Mouse (Mus musculus) skeletal muscle tissue, postnatal 0 days (tissue): Measurements from ENCODE around the gene Psmb11. TPM values are rescaled to one million over a fixed set of nuclear protein-coding genes. Genes with fewer than 3 reads are reported as not detected.
A peak's percentile ranks its signal among the peaks of the same experiment; 100 is the strongest.

Source experiments
- microRNA counts: library from miRNA; unstranded; fragments of <30 nt; microRNA quantifications from one replicate; lab custom pipeline; 2015
- microRNA-seq, 2 experiments: library from miRNA; unstranded; fragments of <30 nt; microRNA quantifications; one replicate each; pipeline ENCODE4; 2016
- polyA plus RNA-seq: library from polyadenylated mRNA; unstranded; fragments of >200 nt; fragmentation: Nextera tagmentation; extraction: Ambion mirVana; gene quantifications from 2 replicates; pipeline ENCODE4 v1.2.1, GENCODE M21; 2015

The Psmb11 gene
- 0.03 and 0.05 TPM in 2 replicates for polyA plus RNA-seq

DNA sequence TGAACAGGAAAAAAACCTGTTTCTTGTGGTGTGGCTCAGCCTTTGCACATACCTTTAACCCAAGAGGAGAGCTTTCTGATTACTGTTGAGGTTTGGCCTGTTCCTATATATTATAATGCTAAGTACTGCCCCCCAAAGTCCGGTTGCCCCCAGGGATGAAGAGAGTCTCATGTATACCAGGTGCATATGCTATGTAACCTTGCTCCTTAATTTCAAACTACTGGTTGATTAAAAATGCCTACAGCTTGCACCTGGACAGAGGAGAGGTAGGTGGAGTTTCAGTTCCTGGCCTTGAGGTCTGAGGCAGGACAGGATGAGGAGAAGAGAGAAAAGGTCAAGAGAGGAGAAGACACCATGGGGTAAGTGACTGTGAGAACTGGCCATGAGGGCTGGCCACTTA is at the start of gene Psmb11:
Psmb11 (plus strand) TSS at position 301 of the 400 bp plus-strand sequence.

DNA sequence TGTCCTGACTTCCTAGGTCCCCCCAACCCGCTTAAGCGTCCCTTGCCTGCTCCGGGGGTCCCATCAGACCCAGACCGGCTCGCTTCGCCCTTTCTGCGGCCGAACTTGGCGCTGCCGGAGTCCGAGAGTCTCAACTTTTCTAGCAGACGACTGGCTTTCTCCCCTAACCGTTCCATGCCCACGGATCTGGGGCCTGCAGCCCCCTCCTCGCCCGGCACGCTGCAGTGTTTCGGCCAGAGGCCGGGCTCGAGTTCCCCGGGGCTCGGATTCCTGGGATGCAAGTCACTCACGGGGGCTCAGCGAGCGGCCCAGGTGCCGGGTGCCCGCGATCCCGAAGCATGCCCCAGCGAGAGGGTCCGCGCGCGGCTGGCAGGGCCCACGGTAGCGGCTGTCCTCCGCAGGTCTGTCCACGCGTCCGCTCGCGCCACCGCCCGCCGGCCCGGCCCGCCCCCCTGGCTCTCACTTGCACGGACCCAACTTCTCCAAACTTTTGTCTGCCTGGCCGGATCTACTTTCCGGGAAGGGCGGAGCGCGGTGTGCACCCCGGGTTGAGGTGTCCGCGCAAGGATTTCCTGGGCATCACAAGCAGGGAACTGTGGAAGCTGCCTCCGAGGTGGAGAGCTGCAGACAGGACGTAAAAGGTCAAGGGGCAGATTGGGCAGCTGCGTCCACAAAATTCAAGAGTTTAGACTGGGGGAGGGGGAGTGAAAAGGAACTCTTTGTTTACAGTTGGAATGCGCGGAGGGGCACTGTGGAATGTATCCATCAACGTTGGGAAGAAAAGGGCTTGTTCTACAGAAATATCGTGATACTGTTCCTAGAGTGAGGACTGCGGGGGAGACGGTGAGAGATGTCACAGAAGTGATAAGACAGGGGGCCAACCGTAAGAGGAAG is 43.9 kb upstream of the Psmb11 start, which contains the start of gene Ajuba:
Ajuba (minus strand) TSS at position 470 of the 894 bp plus-strand sequence.

DNA sequence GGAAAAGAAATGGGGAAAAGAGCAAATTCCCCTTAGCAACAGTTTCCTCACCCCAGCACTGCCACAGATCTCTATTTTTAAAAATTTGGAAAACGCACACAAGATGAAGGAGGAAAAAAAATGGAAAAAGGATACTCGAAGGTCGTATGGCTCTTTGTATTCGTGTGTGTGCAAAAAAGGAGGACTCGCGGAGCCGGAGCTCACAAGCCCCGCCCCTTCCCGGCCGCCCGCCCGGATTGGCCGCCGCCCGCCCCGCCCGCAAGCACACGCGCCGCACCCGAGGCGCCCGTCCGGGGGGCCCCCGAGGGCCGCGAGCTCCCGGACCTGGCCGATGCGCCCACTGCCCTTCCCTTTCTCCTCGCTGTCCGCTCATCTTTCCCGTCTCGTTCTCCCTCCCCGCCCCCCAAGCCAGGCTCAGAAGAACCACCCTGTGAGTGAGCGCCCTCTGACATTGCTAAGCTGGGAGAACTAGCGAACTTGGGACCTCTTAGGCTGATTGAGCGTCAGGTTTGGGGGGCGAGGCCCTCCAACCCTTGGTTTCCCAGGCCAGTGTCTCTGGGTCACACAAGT is 15.4 kb upstream of the Psmb11 start, which contains the start of gene 4931414P19Rik:
4931414P19Rik (minus strand) TSS at position 242 of the 570 bp plus-strand sequence.

DNA sequence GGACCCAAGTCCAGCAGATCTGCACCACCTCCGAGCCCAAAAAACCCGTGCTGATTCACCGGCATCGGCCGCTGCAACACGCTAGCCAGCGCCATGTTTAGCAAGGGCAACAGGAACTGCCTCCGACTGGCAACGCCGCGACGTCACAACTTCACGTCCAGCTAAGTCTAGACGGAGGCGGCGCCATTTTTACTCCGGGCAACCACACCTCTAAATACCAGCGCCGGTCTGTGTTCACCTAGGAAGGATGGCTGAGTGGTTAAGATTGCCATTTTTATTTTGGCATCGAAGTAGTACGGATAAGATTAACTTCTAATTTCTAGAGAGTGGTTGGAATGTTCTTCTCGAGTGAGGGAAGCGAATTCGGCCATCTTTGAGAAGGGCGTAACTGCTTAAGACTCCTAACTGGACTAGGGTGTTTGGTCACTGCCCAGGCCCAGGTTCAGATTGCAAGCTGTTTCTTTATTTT is 3.3 kb upstream of the Psmb11 start, which contains the start of gene Psmb5:
Psmb5 (minus strand) TSS at position 126 of the 469 bp plus-strand sequence.

DNA sequence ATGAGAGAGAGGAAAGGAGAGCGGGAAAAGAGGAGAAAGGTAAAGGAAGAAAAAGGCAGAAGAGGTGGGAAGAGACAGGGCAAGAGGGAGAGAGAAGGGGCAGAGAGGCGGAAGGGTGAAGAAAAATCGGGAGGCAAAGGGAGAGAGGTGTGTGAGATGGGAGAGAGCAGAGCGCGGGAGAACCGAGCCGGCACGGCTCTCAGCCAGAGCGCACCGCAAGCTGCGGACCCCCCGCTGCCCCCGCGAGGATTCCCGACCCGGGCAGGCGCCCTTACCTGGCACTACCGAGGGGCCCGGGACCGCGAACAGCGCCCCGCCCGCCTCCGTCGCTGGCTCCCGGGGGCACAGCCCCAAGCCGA is 19.7 kb downstream of the Psmb11 start, which contains the start of gene Gm17606:
Gm17606 (plus strand) TSS at position 7 of the 359 bp plus-strand sequence.

DNA sequence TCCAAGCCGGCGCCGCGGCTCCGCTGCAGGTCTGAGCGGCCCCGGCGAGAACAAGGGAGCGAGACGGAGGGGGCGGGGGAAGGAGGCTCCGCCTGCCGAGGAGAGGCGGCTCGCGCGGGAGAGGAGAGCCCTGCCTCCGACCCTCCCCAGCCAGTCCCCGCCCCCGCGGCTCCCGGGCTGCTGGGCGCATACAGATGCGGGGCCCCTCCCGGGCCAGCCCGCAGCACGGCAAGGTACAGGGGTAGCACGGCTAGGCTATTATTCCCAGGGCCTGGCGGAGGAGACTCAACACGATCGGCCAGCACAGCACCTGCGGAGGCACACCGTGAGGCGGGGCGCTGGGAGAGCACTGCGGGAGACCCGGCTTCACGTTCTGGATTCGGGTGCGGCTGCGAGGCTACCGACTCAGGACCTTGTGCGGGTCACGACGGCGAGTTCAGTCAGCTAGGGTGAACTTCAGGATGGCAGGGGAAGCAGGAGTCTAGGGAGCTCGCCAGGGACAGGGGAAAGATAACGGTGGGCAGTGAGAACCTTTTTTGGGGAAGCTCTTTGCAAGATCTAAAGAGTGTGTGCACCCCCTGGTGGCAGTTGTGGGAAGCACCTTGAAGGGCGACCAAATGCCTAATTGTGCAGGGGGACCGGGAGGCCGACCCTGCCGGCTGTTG is 20.2 kb downstream of the Psmb11 start, which contains the start of gene Cdh24:
Cdh24 (minus strand) TSS at position 60 of the 665 bp plus-strand sequence.

MicroRNA genes within 50 kb of the gene (microRNA counts, 519-probe panel; counts per million panel counts)
- 296 counts per million, percentile 58 among the panel's probes with 10 or more counts for microRNA mmu-miR-686 (lab: Ali Mortazavi, UCI)

Small RNA genes within 50 kb of the gene (microRNA-seq; reads per million reads assigned to microRNA genes)
- gene Mir686 (0 reads per million in 2 experiments), gene Mir6948 (0.20 to 0.21 reads per million in 2 experiments)

Other genes with a start within 250 kb of the Psmb11 start
- 3.3 and 4.1 TPM in 2 replicates for gene Slc7a7, start 203.7 kb upstream of the Psmb11 start, polyA plus RNA-seq
- 232 TPM in 2 replicates for gene Mrpl52, start 194.5 kb upstream of the Psmb11 start, polyA plus RNA-seq
- gene Mmp14, start 189.8 kb upstream of the Psmb11 start, polyA plus RNA-seq = 77.2 and 88.0 TPM in 2 replicates
- gene Lrp10, start 157.3 kb upstream of the Psmb11 start, polyA plus RNA-seq = 30.6 and 32.8 TPM in 2 replicates
- gene Rem2, start 145.3 kb upstream of the Psmb11 start, polyA plus RNA-seq = 0.10 and 0.13 TPM in 2 replicates
- 32.3 and 36.0 TPM in 2 replicates for gene Prmt5, start 103.9 kb upstream of the Psmb11 start, polyA plus RNA-seq
- gene Haus4, start 66.8 kb upstream of the Psmb11 start, polyA plus RNA-seq = 31.1 and 31.5 TPM in 2 replicates
- gene Ajuba, start 43.9 kb upstream of the Psmb11 start, polyA plus RNA-seq = 11.5 and 13.2 TPM in 2 replicates
- 2.4 and 2.7 TPM in 2 replicates for gene 4931414P19Rik, start 15.4 kb upstream of the Psmb11 start, polyA plus RNA-seq
- 306 and 337 TPM in 2 replicates for gene Psmb5, start 3.4 kb upstream of the Psmb11 start, polyA plus RNA-seq
- gene Gm17606, start 19.5 kb downstream of the Psmb11 start, polyA plus RNA-seq = not detected in 2 replicates
- gene Cdh24, start 19.9 kb downstream of the Psmb11 start, polyA plus RNA-seq = 0.33 and 0.40 TPM in 2 replicates
- 44.2 and 47.3 TPM in 2 replicates for gene 1700123O20Rik, start 64.8 kb downstream of the Psmb11 start, polyA plus RNA-seq
- gene Acin1, start 65.5 kb downstream of the Psmb11 start, polyA plus RNA-seq = 42.8 and 46.2 TPM in 2 replicates
- gene Gm29776, start 77.4 kb downstream of the Psmb11 start, polyA plus RNA-seq = 0.11 and 0.12 TPM in 2 replicates
- not detected in 2 replicates for gene Cebpe, start 90.7 kb downstream of the Psmb11 start, polyA plus RNA-seq
- 3.8 and 5.9 TPM in 2 replicates for gene Slc7a8, start 160.5 kb downstream of the Psmb11 start, polyA plus RNA-seq
- not detected in 2 replicates for gene Rnf212b, start 192.7 kb downstream of the Psmb11 start, polyA plus RNA-seq
- gene Homez, start 249.5 kb downstream of the Psmb11 start, polyA plus RNA-seq = 3.6 and 4.1 TPM in 2 replicates